Mouse (Mus musculus): ENCODE measurements around the gene Zfp422. TPM values are rescaled to one million over a fixed set of nuclear protein-coding genes. Genes with fewer than 3 reads are reported as not detected.

Zfp422 gene
- total RNA-seq (2021) = 10 to 100 TPM; 25.2 to 29.6 TPM
- long read RNA-seq, experiment 1, transcript Zfp422-201 (2 exons, 2,375 nt) = minor isoform, 15 of 63 reads
- long read RNA-seq, experiment 1, transcript Zfp422-202 (2 exons, 3,187 nt) = major isoform, 39 of 63 reads
- long read RNA-seq, experiment 1, partial matches to known transcripts = 0 of 63 reads
- long read RNA-seq, experiment 1, other reads (novel, unspliced or antisense) = 6 of 63 reads
- long read RNA-seq, experiment 2, transcript Zfp422-202 (2 exons, 3,187 nt) = major isoform, 32 of 51 reads
- long read RNA-seq, experiment 2, transcript Zfp422-201 (2 exons, 2,375 nt) = minor isoform, 10 of 51 reads
- long read RNA-seq, experiment 2, partial matches to known transcripts = 0 of 51 reads
- long read RNA-seq, experiment 2, other reads (novel, unspliced or antisense) = 8 of 51 reads

DNA sequence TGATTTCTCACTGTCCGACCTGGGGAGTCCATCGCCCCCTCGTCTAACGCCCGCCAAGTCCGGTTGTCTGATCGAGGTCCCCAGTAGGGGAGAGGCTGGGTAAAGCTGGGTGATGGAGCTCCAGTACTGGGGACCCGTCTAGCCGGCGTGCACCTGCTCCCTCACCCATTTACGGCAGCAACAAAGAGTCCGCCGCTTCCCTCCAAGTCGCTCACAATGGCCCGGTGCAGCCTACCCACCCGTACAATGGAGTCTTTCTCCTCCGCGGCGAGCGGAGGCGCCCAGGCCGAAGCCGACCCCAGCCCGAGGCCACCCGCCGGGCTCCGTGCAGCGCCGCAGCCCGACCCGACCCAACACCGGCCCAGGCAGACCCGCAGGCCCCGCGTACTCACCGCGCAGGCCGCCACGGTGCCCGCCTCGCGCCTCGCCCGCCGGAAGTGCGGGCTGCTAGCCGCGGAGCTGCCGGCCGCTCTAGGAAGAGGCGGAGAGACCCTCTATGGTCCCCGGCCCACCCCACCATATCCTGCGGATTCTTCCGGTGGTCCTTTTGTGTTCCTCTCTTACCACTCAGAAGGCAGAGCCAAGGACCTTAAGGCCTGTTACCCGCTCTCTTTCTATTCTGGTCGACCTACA lies at the start of gene Zfp422:
Gene Zfp422, minus strand, starts transcription at position 461 of the 633 bp plus-strand sequence.
- intact Hi-C loops (cut with DNase I) = no loop called here
- DNase-seq (ENCODE audit: low spot score in 2 of 2) = peak in 1 of 2 experiments; percentile 71

DNA sequence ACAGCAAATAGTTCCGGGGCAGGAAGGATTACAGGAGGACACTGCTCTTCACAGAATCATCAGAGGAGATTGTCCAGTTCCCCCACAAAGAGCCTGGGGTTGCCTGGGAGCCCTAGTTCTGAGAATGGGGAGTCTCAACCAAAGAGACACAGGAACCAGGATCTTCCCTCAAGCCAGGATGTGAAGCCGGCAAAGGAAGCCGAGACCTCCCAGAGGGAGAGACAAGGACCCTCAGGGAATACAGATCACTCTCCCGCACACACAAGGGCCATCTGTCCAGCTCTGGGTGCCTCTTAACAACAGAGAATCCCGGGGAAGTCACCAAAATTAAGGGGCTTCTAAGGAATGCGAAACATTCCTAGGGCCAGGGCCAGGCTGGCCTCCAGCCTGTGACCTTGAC lies 48.5 kb upstream of the Zfp422 start:
- DNase-seq (ENCODE audit: low spot score in 2 of 2) = no peak
- intact Hi-C loops (cut with DNase I) = no loop called here

DNA sequence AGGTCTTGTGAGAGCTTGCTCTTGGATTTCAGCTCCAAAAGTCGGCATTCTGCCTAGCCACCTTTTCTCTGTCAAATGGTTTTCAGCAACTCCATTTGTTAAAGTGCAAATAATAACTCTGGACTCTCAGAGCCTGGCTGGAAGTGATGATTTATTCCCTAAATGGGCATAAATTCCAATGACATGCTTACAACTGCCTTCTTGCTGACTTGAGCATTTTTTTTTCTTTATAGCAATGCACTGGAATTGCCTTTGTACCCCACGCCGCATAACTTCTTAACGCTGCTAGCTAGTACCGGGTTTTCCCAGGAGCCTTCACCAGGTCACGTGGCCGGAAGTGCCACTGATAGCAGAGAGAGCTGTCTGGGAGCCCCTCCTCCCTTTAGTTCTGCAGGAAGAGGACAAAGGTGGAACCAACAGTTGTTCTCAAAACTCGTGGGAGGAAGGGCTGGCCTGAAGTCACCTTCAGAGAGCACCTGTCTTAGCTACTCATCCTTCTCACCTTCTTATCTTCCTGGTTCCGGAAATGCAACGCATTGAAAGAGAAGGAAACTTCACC lies 47.6 kb upstream of the Zfp422 start:
- no peak for DNase-seq (ENCODE audit: low spot score in 2 of 2)
- intact Hi-C loops (cut with DNase I) = no loop called here

DNA sequence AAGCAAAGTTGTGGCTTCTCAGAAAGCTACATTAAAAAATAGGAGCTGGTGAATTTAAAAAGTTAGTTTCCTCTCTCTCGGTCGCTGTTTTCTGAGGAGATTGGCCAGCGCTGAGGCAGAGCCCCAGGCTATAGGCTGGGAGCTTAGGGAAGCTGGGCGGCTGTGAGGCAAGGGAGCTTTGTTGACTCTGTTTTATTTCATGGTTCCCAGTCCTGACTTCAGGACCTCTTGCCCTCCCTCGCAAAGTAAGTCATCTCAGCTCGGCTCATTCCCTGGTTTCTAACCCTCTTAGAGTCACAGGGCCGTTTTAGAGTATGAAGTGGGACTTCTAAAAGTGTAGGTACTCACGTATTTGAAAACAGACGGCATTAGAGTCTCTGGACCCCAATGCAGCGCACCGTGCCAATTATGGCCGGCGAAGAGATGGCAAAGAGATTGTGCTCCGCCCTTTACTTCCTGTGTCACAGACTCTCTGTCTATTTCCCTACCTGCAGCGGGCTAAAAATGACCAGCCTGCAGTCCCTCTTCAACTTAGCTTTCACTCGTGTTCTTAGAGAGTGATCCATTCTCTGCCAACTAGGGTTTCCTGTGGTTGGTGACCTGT lies 45.6 kb upstream of the Zfp422 start:
- DNase-seq (ENCODE audit: low spot score in 2 of 2) = no peak
- intact Hi-C loops (cut with DNase I) = no loop called here

DNA sequence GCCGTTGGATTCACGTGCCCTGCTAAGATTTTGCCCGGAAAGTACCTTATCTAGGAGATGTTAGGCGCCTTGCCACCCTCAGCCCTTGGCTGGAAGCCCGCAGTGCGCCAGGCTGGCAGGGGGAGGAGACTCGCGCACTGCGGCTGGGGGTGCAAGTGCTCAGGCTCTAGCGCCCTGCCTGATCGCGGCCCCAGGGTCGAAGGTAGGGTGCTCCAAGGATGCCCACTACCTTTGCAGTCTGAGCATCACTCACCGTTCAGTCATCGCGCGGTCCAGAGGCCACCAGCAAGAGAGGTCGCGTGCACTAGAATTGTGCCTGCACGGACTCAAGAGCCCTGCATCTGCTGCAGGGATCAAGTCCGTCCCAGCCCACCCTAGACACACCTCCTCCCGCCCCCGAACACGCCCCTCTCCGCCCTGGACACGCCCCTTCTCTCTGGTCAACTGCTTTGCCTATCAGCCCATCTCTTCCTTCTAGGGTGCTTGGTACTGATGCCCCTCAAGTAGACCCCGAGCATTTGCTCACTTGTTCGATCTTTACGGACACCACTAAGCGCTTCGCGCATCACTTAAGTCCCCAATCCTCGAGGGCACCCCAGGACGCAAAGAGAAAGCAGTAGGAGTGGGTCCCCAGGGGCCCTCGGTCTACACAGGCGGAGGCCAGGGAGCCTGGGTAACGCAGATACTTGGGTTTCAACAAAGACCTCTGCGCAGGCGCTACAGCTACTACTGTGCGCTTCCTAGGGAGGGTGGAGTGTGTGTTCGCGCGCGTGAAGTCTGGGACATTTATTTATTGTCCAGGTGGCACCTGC lies 44.9 kb upstream of the Zfp422 start, which contains the start of gene Rassf4:
Gene Rassf4, minus strand, starts transcription at position 482 of the 812 bp plus-strand sequence.
- peak; percentile 44 to 63 for DNase-seq (ENCODE audit: low spot score in 2 of 2)
- intact Hi-C loops (cut with DNase I) = no loop called here

DNA sequence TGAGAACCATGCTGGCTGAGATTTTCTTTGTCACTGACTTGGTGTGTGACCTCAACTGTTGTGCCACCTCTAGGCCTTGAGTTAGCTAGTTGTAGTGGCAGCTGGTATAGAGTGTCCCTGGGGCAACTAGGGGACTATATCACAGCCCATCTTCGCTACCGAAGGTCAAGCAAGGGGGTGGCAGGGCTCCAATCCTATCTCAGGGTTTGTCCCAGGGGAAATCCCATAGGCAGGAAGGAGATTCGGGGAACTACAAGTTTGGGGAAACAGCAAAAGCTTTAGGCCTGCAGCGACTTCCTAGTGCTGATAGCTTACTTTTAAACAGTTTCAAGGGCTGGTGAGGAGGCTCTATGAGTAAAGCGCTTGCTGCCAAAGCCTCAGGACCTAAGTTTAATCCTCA lies 43.5 kb upstream of the Zfp422 start:
- intact Hi-C loops (cut with DNase I) = no loop called here
- DNase-seq (ENCODE audit: low spot score in 2 of 2) = no peak

DNA sequence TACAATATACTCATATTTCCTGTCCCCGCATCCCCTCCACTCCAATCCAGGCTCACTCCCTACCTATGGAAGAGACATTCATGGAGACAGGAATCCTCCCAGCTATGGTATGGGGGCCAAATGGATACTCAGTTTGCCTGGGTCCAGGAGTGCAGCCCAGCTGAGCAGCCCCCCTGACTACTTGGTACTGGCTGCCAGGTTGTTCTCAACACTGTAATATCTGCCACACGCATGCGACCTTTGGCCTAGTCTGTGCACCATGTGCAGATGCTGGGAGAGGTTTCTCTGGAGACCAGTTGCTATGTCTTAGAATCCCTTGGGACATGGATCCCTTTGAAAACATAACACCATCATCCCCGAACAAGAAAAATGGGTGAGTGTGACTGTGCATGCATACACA lies 43.0 kb upstream of the Zfp422 start:
- intact Hi-C loops (cut with DNase I) = no loop called here

DNA sequence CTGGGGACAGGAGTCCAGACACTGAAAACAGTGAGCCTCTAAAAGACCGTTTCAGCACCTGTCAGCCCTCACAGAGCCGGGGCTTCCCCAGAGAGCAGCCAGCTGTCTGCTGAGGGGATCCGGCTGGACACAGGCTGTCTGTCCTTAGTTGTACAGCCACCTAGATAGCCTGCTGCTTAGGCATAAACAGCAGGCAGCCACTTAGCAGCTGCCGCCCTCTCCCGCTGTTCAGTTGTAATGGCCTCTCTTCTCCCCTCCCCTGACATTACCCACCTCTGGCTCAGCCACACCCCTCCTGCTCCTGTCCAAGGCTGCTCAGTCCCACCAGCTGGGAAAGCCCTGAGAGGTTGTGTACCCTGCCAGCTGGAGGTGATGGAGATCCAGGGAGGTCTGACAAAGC lies 42.2 kb upstream of the Zfp422 start:
- intact Hi-C loops (cut with DNase I) = no loop called here

More for the DNA sequence above, 43.0 kb upstream of the Zfp422 start:
- DNase-seq (ENCODE audit: low spot score in 2 of 2) = no peak

DNA sequence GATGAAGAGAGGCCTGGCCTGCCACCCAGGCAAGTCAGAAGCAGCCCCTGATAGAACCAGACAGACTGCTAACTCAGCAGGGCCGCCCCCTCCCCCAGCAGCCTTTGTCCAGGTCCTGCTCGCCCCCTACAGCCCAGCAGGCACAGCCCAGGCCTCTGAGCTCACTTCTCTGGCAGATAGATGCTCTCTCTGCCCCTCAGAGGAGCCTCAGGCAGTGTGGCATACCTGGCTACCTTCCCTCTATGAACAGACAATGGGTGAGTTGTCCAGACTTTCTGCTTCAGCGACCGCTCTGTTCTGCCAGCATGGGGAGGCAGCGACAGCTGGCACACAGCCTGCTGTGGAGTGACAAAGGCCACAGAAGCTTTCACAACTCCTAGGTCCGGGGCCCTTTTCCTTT lies 41.3 kb upstream of the Zfp422 start:
- DNase-seq (ENCODE audit: low spot score in 2 of 2) = no peak
- intact Hi-C loops (cut with DNase I) = no loop called here

More for the DNA sequence above, 42.2 kb upstream of the Zfp422 start:
- no peak for DNase-seq (ENCODE audit: low spot score in 2 of 2)

DNA sequence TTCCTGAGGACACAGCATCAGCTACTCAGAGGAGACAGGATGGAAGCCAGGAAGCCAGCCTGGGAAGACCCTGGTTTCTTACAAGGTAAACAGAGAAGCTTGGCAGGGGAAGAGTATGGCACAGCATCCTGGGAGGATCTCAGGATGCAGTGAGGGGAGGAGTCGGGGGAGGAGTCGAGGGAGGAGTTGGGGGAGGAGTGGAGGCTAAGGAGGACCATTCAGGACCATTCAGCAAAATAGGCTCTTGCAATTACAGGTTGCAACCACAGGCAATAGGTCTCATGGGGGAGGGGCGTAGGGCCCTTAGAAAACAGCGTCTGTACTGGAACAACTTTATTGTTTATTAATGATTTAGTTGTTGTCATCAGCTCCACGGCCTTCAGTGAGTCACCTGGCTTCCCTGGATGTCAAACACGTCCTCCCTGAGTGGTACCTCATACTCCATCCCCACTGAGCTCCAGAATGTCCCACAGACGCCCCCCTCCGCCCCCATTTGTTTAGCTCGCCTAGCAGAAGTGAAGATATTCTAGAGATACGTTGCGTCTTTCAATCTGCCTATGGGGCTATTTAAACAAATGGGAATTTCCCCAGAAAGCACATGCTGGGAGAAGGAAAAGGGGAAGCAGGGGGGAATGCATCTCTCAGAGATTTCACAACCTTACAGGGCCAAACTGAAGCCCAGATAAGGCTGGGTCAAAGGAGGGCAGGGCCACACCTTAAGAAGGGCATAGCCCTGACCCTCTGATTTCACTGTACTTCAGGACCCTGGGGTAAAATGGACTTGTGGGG lies 40.1 kb upstream of the Zfp422 start:
- no peak for DNase-seq (ENCODE audit: low spot score in 2 of 2)
- intact Hi-C loops (cut with DNase I) = no loop called here

DNA sequence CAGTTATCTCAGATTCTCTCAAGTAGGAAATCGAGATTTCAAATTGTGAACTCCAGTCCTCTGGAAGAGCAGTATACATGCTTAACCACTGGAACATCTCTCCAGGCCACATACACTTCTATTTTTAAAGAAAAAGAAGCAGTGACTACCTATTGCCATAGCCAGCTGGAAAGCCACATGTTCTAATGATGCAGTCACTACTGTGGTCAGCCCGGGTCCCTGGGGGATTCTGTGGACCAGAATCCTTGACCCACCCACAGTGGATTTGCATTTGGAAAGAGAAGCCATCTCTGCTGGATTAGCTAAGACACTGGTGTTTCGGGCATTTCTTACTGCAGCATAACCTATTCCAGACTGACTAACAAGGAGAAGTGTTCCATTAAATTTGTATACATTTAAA lies 38.6 kb upstream of the Zfp422 start:
- intact Hi-C loops (cut with DNase I) = no loop called here
- no peak for DNase-seq (ENCODE audit: low spot score in 2 of 2)

DNA sequence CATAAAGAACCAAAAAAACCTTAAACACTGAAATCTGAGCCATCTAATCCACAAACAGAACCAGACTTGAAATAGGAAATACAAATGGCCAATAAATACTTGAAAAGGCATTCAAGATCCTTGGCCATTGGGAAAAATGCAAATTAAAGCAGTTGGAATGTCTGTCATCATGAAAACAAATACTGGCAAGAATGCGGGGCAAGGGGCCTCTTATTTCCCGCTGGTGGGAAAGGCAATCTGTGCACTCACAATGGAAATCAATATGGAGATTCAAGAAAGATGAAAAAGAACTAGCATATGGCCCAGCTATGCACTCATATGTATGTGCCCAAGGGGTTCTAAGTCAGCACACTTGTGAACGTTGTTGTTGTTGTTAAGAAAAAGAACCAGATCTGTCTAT lies 38.1 kb upstream of the Zfp422 start:
- intact Hi-C loops (cut with DNase I) = no loop called here
- no peak for DNase-seq (ENCODE audit: low spot score in 2 of 2)

DNA sequence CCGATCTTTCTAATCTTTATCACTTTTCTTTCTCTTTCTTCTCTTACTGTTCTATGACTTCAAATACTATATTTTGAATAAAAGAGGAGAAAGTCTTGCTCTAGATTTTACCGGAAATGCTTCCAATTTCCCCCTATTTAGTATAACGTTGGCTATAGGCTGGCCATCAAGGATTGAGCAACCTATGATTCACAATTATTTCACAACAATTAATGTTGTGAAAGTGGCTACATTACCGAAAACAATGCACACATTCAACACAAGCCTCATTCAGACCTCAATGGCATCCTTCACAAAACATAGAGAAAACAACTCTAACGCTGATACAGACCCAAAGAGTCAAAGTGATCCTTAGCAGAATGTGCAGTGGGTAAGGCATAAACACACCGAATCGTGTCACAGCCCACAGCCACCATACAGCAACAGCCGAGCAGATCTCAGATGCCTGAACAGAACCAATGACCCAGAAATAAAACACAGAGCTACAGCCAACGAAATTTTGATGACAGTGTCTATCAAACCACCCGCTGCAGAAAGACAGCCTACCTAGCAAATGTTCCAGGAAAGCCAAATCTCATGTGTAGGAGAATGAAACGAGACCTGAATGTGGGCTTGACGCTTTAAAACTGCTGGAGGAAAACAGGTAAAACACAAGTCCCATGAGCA lies 37.4 kb upstream of the Zfp422 start:
- DNase-seq (ENCODE audit: low spot score in 2 of 2) = no peak
- intact Hi-C loops (cut with DNase I) = no loop called here

DNA sequence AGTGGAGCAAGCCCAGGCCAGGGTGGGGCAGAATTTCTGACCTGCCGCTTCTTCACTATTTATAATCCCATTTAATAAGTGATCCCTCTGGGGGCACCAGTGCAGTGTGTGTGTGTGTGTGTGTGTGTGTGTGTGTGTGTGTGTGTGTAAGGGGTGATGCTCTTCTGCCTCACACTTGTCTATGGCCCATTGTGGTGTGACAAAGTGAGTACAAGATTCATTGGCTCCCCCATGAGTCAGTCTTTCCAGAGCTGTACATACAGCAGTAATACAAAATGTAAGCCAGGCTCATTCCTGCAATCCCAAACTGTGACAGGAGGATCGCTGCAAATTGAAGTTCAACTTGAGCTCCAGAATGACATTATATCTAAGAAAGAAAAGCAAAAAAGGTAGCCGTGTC lies 36.0 kb upstream of the Zfp422 start:
- intact Hi-C loops (cut with DNase I) = no loop called here

DNA sequence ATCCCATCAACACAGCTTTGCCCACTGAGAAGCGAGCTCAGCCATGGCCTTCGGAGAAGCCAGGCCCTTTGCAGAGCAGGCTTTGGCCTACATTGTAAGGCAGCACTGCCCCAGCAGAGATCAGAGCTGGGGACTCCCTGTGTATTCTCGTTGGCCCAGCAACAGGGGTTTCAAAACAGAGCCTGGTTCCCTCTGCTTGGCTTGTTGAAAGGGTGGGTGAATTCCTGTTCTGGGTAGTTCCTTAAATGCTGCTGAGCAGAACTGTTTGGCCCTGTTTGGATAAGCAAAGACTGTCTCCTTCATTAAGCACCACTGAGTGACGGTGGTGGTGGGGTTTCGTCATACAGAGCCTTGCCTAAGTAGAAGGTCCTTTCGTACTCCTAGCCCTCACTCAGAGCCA lies 35.2 kb upstream of the Zfp422 start:
- intact Hi-C loops (cut with DNase I) = no loop called here
- DNase-seq (ENCODE audit: low spot score in 2 of 2) = no peak

More for the DNA sequence above, 36.0 kb upstream of the Zfp422 start:
- no peak for DNase-seq (ENCODE audit: low spot score in 2 of 2)

DNA sequence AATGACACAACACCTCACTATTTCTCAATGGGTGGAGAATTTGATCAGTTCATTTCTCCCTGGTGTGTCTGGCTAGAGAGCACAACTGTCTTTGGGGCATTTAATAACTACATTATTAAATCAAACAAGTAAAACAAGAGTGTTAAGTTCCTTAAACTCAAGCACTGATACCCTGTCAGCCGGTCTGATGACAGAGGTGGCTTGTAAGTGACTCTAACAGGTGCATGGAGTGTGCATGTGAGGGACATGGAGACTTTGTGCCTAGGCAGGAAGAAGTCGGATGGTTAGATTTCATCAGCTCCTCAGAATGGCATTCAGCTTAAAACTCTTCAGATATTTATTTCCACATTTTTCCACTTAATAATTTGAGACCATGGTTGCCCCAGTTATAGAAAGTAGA lies 34.6 kb upstream of the Zfp422 start:
- no peak for DNase-seq (ENCODE audit: low spot score in 2 of 2)
- intact Hi-C loops (cut with DNase I) = no loop called here

DNA sequence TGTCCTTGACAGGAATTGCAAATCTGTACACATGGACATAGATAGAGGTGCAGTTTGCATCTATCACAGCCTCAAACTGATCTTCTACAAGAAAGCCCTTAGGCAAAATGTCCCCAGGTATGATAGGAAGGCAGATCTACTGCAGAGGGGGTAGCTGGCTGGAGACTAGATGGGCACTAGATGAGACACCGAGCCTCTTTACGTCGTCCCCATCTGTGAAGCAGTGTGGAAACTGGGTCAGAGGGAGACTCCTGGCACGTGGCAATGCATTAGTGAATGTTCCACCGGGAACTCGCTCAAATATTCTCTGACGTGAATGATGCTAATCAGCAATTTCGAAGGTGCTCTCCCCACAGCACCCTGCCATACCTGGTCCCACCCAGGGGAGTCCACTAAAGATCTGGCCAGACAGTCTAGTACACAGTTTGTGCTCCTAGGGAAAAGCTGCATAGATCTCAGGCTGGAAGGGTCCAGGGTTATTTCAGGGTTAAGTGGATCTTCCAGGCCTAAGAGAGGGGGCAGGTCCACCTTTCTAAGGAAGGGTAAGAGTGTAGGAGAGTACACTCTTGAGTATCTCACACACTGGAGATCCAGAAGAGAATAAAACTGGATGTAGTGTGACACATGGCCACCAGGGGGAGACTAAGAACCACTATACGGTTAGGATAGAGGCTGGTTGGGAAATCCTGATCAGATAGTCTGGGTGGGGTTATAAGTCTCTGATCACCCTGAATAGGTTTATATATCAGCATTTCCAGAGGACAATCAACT lies 25.1 kb upstream of the Zfp422 start:
- intact Hi-C loops (cut with DNase I) = loop anchor here (5.0 kb wide), 3 partner anchors 43 to 1173 kb away; no protein-coding TSS in a partner anchor

More for the DNA sequence above, 25.1 kb upstream of the Zfp422 start:
- peak; percentile 83 to 85 for DNase-seq (ENCODE audit: low spot score in 2 of 2)

Data from left cerebral cortex, postnatal 14 days (tissue).